Mouse (Mus musculus) liver, embryonic 11.5 days (tissue): ENCODE measurements around the gene Dus1l. TPM values are rescaled to one million over a fixed set of nuclear protein-coding genes. Genes with fewer than 3 reads are reported as not detected.

Source experiments
- ATAC-seq: fragments of 200-750 bp; cut with Nextera tagmentation; replicated peaks from 2 replicates; pipeline ENCODE4 v1.8.0; 2017; ENCODE audit warnings: moderate number of reproducible peaks, mild to moderate bottlenecking, moderate TSS enrichment, moderate library complexity; ENCODE audit not compliant: low FRiP score
- DNase-seq: peaks from one replicate; pipeline ENCODE4 v3.0.0-alpha.2; 2017; ENCODE audit warnings: low spot score
- H3K27ac ChIP-seq: fragments of 300-500 bp; sonication (generic); 2 replicates; pipeline ENCODE4 v1.5.1; 2014; ENCODE audit warnings: mild to moderate bottlenecking, low read depth, low read length, control low read depth
- H3K27me3 ChIP-seq: fragments of 300-500 bp; sonication (generic); replicated peaks from 2 replicates; pipeline ENCODE4 v1.6.1; 2014; ENCODE audit warnings: low read length, mixed read lengths; ENCODE audit not compliant: control insufficient read depth, insufficient read depth
- H3K36me3 ChIP-seq: fragments of 300-500 bp; sonication (generic); 2 replicates; pipeline ENCODE4 v1.6.1; 2014; ENCODE audit warnings: mild to moderate bottlenecking, low read length, moderate library complexity, mixed read lengths; ENCODE audit not compliant: control insufficient read depth, insufficient read depth
- H3K4me1 ChIP-seq: fragments of 300-500 bp; sonication (generic); replicated peaks from 2 replicates; pipeline ENCODE4 v1.6.1; 2014; ENCODE audit warnings: low read length, mixed read lengths; ENCODE audit not compliant: control insufficient read depth, insufficient read depth
- H3K4me2 ChIP-seq: fragments of 300-500 bp; sonication (generic); 2 replicates; pipeline ENCODE4 v1.6.1; 2014; ENCODE audit warnings: mild to moderate bottlenecking, control low read depth, moderate library complexity
- H3K4me3 ChIP-seq: fragments of 300-500 bp; sonication (generic); 2 replicates; pipeline ENCODE4 v1.5.1; 2014; ENCODE audit warnings: low read depth, low read length, control low read depth
- H3K9ac ChIP-seq: fragments of 300-500 bp; sonication (generic); 2 replicates; pipeline ENCODE4 v1.6.1; 2014; ENCODE audit warnings: low read depth, low read length, control low read depth
- H3K9me3 ChIP-seq: fragments of 300-500 bp; sonication (generic); 2 replicates; pipeline ENCODE4 v1.6.1; 2016; ENCODE audit warnings: low read length, inconsistent platforms, mixed read lengths; ENCODE audit not compliant: control insufficient read depth
- WGBS: fragments of 180-500 bp; shearing (Covaris S2); extraction: QIAGEN DNeasy Blood & Tissue Kit; methylation state at CpG from one replicate; pipeline ENCODE4 v1.1.7; 2014; 5-methylcytosine and 5-hydroxymethylcytosine counted together
- polyA plus RNA-seq: library from polyadenylated mRNA; unstranded; fragments of >200 nt; fragmentation: Nextera tagmentation; extraction: Ambion mirVana; gene quantifications from 2 replicates; pipeline ENCODE4 v1.2.1, GENCODE M21; 2014

Gene Dus1l
- polyA plus RNA-seq, 1 experiment from 2014 or later = 132 TPM

GRCm38 (mm10) chr11:120821076-120821922, 25.1 kb upstream of the Dus1l start:
- 83% methylated on average over 14 of the region's 14 CpGs for WGBS
- H3K4me2 ChIP-seq = peak overlapping the region; percentile 89
- H3K27me3 ChIP-seq = no peaks in the 10 kb centered on the region
- peaks cover 33% of the 10 kb centered on the region for H3K4me1 ChIP-seq
- ATAC-seq (no peak), DNase-seq (no peak)
- H3K9me3 ChIP-seq = no peaks in the 10 kb centered on the region
- H3K4me3 ChIP-seq = peak overlapping the region; percentile 81
- H3K36me3 ChIP-seq = peaks cover 59% of the 10 kb centered on the region
- H3K27ac ChIP-seq = no peak overlapping the region
- peak overlapping the region; percentile 89 for H3K9ac ChIP-seq

- no peaks in the 10 kb centered on the region for H3K27me3 ChIP-seq
- peaks cover 67% of the 10 kb centered on the region for H3K36me3 ChIP-seq
- ATAC-seq = no peak
- peaks cover 26% of the 10 kb centered on the region for H3K4me1 ChIP-seq
- no peak overlapping the region for H3K4me2 ChIP-seq
- no peak overlapping the region for H3K27ac ChIP-seq
- 94% methylated on average over 14 of the region's 14 CpGs for WGBS
- no peak overlapping the region for H3K4me3 ChIP-seq
- no peak overlapping the region; the same call in 1 of the 2 replicates for H3K9ac ChIP-seq
- peak; percentile 30 for DNase-seq
- no peaks in the 10 kb centered on the region for H3K9me3 ChIP-seq
These were observed 24.3 kb upstream of the Dus1l start for GRCm38 (mm10) chr11:120820546-120820945.

- ATAC-seq (no peak), DNase-seq (no peak)
- Histone ChIP-seq H3K27ac (no peak overlapping the region), H3K9ac (no peak overlapping the region), H3K4me1 (peaks cover 20% of the 10 kb centered on the region), H3K27me3 (no peaks in the 10 kb centered on the region), H3K4me2 (no peak overlapping the region), H3K36me3 (peaks cover 77% of the 10 kb centered on the region), H3K4me3 (no peak overlapping the region), H3K9me3 (no peaks in the 10 kb centered on the region)
- WGBS = 98% methylated on average over 6 of the region's 6 CpGs
These were observed 23.4 kb upstream of the Dus1l start for GRCm38 (mm10) chr11:120819556-120819955.

- H3K4me3 ChIP-seq = no peak overlapping the region
- H3K9me3 ChIP-seq = no peaks in the 10 kb centered on the region
- peaks cover 20% of the 10 kb centered on the region for H3K4me1 ChIP-seq
- DNase-seq (no peak), ATAC-seq (no peak)
- H3K27me3 ChIP-seq = no peaks in the 10 kb centered on the region
- no peak overlapping the region for H3K9ac ChIP-seq
- WGBS = 91% methylated on average over 13 of the region's 13 CpGs
- no peak overlapping the region for H3K4me2 ChIP-seq
- no peak overlapping the region for H3K27ac ChIP-seq
- peaks cover 90% of the 10 kb centered on the region for H3K36me3 ChIP-seq
These were observed 22.0 kb upstream of the Dus1l start for GRCm38 (mm10) chr11:120818251-120818650.

- Histone ChIP-seq H3K27ac (no peak overlapping the region), H3K9me3 (no peaks in the 10 kb centered on the region), H3K4me2 (no peak overlapping the region), H3K27me3 (no peaks in the 10 kb centered on the region), H3K4me3 (no peak overlapping the region), H3K4me1 (peaks cover 14% of the 10 kb centered on the region), H3K36me3 (peaks cover 99% of the 10 kb centered on the region), H3K9ac (no peak overlapping the region)
- DNase-seq = no peak
- no peak for ATAC-seq
- 96% methylated on average over 6 of the region's 6 CpGs for WGBS
These were observed 21.2 kb upstream of the Dus1l start for GRCm38 (mm10) chr11:120817358-120817757.

- Histone ChIP-seq H3K4me2 (no peak overlapping the region), H3K4me3 (no peak overlapping the region), H3K27ac (no peak overlapping the region; the same call in 1 of the 2 replicates), H3K27me3 (no peaks in the 10 kb centered on the region), H3K9ac (no peak overlapping the region), H3K36me3 (peaks cover 100% of the 10 kb centered on the region), H3K9me3 (no peaks in the 10 kb centered on the region), H3K4me1 (no peaks in the 10 kb centered on the region)
- ATAC-seq = no peak
- DNase-seq = no peak
- WGBS = 95% methylated on average over 16 of the region's 16 CpGs
These were observed 15.9 kb upstream of the Dus1l start for GRCm38 (mm10) chr11:120812068-120812467.

- DNase-seq = no peak
- 81% methylated on average over 12 of the region's 12 CpGs for WGBS
These were observed 11.8 kb upstream of the Dus1l start for GRCm38 (mm10) chr11:120808010-120808409.

GRCm38 (mm10) chr11:120805375-120806298, 9.4 kb upstream of the Dus1l start:
- no peak for DNase-seq
- H3K4me1 ChIP-seq = no peaks in the 10 kb centered on the region
- no peak for ATAC-seq
- H3K27ac ChIP-seq = no peak overlapping the region
- 85% methylated on average over 7 of the region's 7 CpGs for WGBS
- H3K9ac ChIP-seq = no peak overlapping the region
- H3K27me3 ChIP-seq = no peaks in the 10 kb centered on the region
- no peaks in the 10 kb centered on the region for H3K9me3 ChIP-seq
- H3K4me2 ChIP-seq = no peak overlapping the region
- H3K4me3 ChIP-seq = no peak overlapping the region
- peaks cover 46% of the 10 kb centered on the region for H3K36me3 ChIP-seq

More at GRCm38 (mm10) chr11:120808010-120808409, 11.8 kb upstream of the Dus1l start:
- H3K27me3 ChIP-seq = no peaks in the 10 kb centered on the region
- H3K36me3 ChIP-seq = peaks cover 70% of the 10 kb centered on the region
- no peaks in the 10 kb centered on the region for H3K4me1 ChIP-seq
- ATAC-seq = no peak
- H3K9ac ChIP-seq = no peak overlapping the region
- H3K4me3 ChIP-seq = no peak overlapping the region
- no peak overlapping the region for H3K27ac ChIP-seq
- H3K9me3 ChIP-seq = no peaks in the 10 kb centered on the region
- no peak overlapping the region for H3K4me2 ChIP-seq
